Comparison of ENCODE assay signal across 20 mouse cellular contexts in the genomic region with DNA sequence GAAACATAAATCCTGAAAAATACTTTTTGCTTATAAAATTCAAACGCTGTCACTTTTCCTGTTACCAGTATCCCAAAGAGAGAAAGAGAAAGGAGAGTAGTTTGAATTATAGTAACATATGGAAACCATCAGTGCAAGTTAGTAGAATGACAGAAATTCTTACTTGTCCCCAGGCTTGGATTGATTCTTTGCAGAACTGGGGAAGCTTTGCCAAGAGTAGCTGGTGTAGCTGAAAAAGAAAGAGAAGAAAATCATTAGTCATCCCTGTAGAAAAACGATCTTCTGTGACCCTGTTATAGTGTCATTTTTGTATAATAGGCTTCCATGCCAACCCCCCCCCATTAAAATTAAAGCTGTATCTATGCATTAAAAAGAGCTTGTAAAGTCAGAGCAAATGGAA.
DNase-seq lines count a peak whose midpoint lies in the region; ATAC-seq and TF ChIP-seq lines count a peak whose summit lies in the region.
"Had no signal": no experiment of that assay in that cellular context is flagged by ENCODE, and none has a peak within 500 bp of the region (broad histone marks: within the 10 kb centered on the region; RNA-seq: fewer than 3 reads in every experiment).

No protein-coding gene starts in this region.

- 43% methylated on average over 2 of the region's 2 CpGs for WGBS in intestine, embryonic 14.5 days
- WGBS in intestine, postnatal 0 days = 64% methylated on average over 2 of the region's 2 CpGs

- no peaks in the 10 kb centered on the region for H3K36me3 ChIP-seq in intestine, embryonic 14.5 days (ENCODE audit: control insufficient read depth, insufficient read depth, low read length)
- no peaks in the 10 kb centered on the region for H3K36me3 ChIP-seq in intestine, postnatal 0 days (ENCODE audit: control insufficient read depth, insufficient read depth)
- H3K36me3 ChIP-seq: heart, embryonic 10.5 days; hindbrain, embryonic 13.5 days; liver, embryonic 13.5 days; neural tube, embryonic 12.5 days had no signal

- no peak for TF ChIP-seq CTCF in intestine, postnatal 0 days (IDR thresholded peaks at IDR 0.05; ENCODE audit: low read depth)

- peak; percentile 30 for DNase-seq in embryo, embryonic 11 days
- no peak for DNase-seq in embryo, embryonic 9.5 days (ENCODE audit: extremely low spot score)
- no peak for DNase-seq in intestine, embryonic 14.5 days (ENCODE audit: low spot score)
- peak; percentile 30 for DNase-seq in NIH3T3 (ENCODE audit: low read depth)
- peak; percentile 22 for DNase-seq in lung, postnatal 36 days
- DNase-seq in left cerebral cortex, postnatal 25 days (ENCODE audit: low spot score in 2 of 2) = no peak
- no peak for DNase-seq in urinary bladder, postnatal 25 days (ENCODE audit: low spot score)
- DNase-seq: cerebellum, adult 11-12 months; cerebellum, postnatal 36 days; kidney, adult 18-20 months; kidney, postnatal 36 days; liver, embryonic 13.5 days; right cerebral cortex, postnatal 25 days had no signal

- H3K9me3 ChIP-seq in intestine, embryonic 14.5 days (ENCODE audit: control insufficient read depth, low read length) = 0 out of 2 replicates have a peak, but pooled peaks cover 1% of the 10 kb centered on the region
- H3K9me3 ChIP-seq in intestine, postnatal 0 days (ENCODE audit: control insufficient read depth) = no peaks in the 10 kb centered on the region
- H3K9me3 ChIP-seq: heart, embryonic 10.5 days; hindbrain, embryonic 13.5 days; liver, embryonic 13.5 days; megakaryocyte, embryonic 14.5 days; neural tube, embryonic 12.5 days had no signal

- no peak for ATAC-seq in intestine, embryonic 14.5 days (replicated peaks; ENCODE audit: low FRiP score, low TSS enrichment, low read depth)
- ATAC-seq in intestine, postnatal 0 days = no peak
- ATAC-seq: forebrain, embryonic 14.5 days; Patski had no signal

- H3K9ac ChIP-seq in intestine, embryonic 14.5 days (ENCODE audit: low read length) = no peak overlapping the region
- H3K9ac ChIP-seq in intestine, postnatal 0 days (ENCODE audit: low read depth, low read length) = no peak overlapping the region
- H3K9ac ChIP-seq: hindbrain, embryonic 13.5 days; liver, embryonic 13.5 days; neural tube, embryonic 12.5 days had no signal

- peaks cover 14% of the 10 kb centered on the region for H3K4me1 ChIP-seq in intestine, embryonic 14.5 days (replicated peaks; ENCODE audit: control insufficient read depth, insufficient read depth, low read length)
- H3K4me1 ChIP-seq in intestine, postnatal 0 days (replicated peaks; ENCODE audit: control insufficient read depth, insufficient read depth, low read length) = no peaks in the 10 kb centered on the region
- H3K4me1 ChIP-seq: heart, embryonic 10.5 days; hindbrain, embryonic 13.5 days; liver, embryonic 13.5 days; megakaryocyte, embryonic 14.5 days; neural tube, embryonic 12.5 days had no signal

- H3K4me3 ChIP-seq in intestine, embryonic 14.5 days (ENCODE audit: low read depth, low read length) = no peak overlapping the region
- no peak overlapping the region for H3K4me3 ChIP-seq in intestine, postnatal 0 days (ENCODE audit: low read depth, low read length)
- H3K4me3 ChIP-seq: heart, embryonic 10.5 days; hindbrain, embryonic 13.5 days; liver, embryonic 13.5 days; megakaryocyte, embryonic 14.5 days; neural tube, embryonic 12.5 days had no signal

- H3K27ac ChIP-seq in intestine, embryonic 14.5 days (ENCODE audit: low read depth) = peak overlapping the region; percentile 54; the same call in 1 of the 2 replicates
- no peak overlapping the region for H3K27ac ChIP-seq in intestine, postnatal 0 days (ENCODE audit: low read depth, low read length)
- H3K27ac ChIP-seq: heart, embryonic 10.5 days; hindbrain, embryonic 13.5 days; liver, embryonic 13.5 days; neural tube, embryonic 12.5 days had no signal

- intact Hi-C loops in left cerebral cortex, postnatal 25 days (cut with DNase I) = no loop called here

- H3K27me3 ChIP-seq in intestine, embryonic 14.5 days (replicated peaks; ENCODE audit: control insufficient read depth, insufficient read depth, low read length) = no peaks in the 10 kb centered on the region
- no peaks in the 10 kb centered on the region for H3K27me3 ChIP-seq in intestine, postnatal 0 days (replicated peaks; ENCODE audit: control insufficient read depth, insufficient read depth, low read length)
- H3K27me3 ChIP-seq: hindbrain, embryonic 13.5 days; liver, embryonic 13.5 days; megakaryocyte, embryonic 14.5 days; neural tube, embryonic 12.5 days; Patski had no signal

- H3K4me2 ChIP-seq in intestine, embryonic 14.5 days (ENCODE audit: low read length) = no peak overlapping the region
- H3K4me2 ChIP-seq in intestine, postnatal 0 days (replicated peaks; ENCODE audit: low read depth) = no peak overlapping the region
- H3K4me2 ChIP-seq: hindbrain, embryonic 13.5 days; liver, embryonic 13.5 days; neural tube, embryonic 12.5 days had no signal

Comparison
In these comparisons a context has a peak if more than half of its experiments do, and no peak if none do; other contexts are left out.
1. DNase-seq: peak in embryo, embryonic 11 days (single experiment), NIH3T3 (single experiment) and lung, postnatal 36 days (single experiment); none in embryo, embryonic 9.5 days (single experiment), intestine, embryonic 14.5 days (single experiment), left cerebral cortex, postnatal 25 days (0 of 2) and urinary bladder, postnatal 25 days (single experiment).